9 mouse cellular contexts compared by ENCODE assay signal in the genomic region with DNA sequence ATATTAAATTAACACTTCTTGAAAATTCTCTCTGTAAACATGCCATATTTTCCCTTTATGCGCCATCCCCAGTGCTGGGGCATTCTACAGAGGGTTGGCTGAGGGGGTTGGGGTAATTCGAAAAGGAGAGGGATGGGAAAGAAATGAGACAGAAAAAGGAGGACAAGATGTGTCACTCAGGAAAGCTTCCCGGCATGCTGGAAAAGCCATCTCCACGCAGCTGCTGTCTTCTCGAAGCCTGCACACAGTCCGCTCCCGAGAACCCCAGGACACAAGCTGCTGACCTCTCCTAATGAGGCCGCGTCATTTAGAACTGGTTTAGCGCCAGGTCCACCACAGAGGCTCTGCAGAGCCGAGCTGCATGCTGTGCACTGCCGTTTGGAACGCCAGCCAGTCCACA.
DNase-seq lines count a peak whose midpoint lies in the region; ATAC-seq and TF ChIP-seq lines count a peak whose summit lies in the region.
"Had no signal": no experiment of that assay in that cellular context is flagged by ENCODE, and none has a peak within 500 bp of the region (broad histone marks: within the 10 kb centered on the region; RNA-seq: fewer than 3 reads in every experiment).

No protein-coding gene starts in this region.

- no peak for TF ChIP-seq POLR2A in olfactory bulb, adult 2 months (IDR thresholded peaks at IDR 0.05; ENCODE audit: insufficient read depth, low read depth, low read length)

- DNase-seq in frontal cortex, postnatal 25 days (ENCODE audit: low spot score in 2 of 2) = no peak
- peak; percentile 11 for DNase-seq in lung, postnatal 14 days
- DNase-seq in lung, adult 18-20 months = no peak
- no peak for DNase-seq in urinary bladder, postnatal 4 days (ENCODE audit: low spot score in 2 of 2)
- no peak for DNase-seq in adrenal gland, postnatal 36 days
- DNase-seq: gastrocnemius, postnatal 10 days had no signal

- no peaks in the 10 kb centered on the region for H3K27me3 ChIP-seq in hindbrain, embryonic 12.5 days

- no peak for TF ChIP-seq CTCF in olfactory bulb, adult 2 months (IDR thresholded peaks at IDR 0.05; ENCODE audit: insufficient read depth, low read depth, low read length)

- H3K36me3 ChIP-seq in hindbrain, embryonic 12.5 days = peaks cover 9% of the 10 kb centered on the region

- H3K9ac ChIP-seq in hindbrain, embryonic 12.5 days = no peak overlapping the region

- no peak overlapping the region for H3K4me2 ChIP-seq in hindbrain, embryonic 12.5 days (replicated peaks)

- 40% methylated on average over 13 of the region's 13 CpGs for WGBS in hindbrain, embryonic 12.5 days
- 36% methylated on average over 13 of the region's 13 CpGs for WGBS in olfactory bulb, adult 2 months

- peaks cover 44% of the 10 kb centered on the region for H3K4me1 ChIP-seq in hindbrain, embryonic 12.5 days
- H3K4me1 ChIP-seq in olfactory bulb, adult 2 months (ENCODE audit: control insufficient read depth, insufficient read depth, low read length) = peaks cover 22% of the 10 kb centered on the region

- H3K9me3 ChIP-seq in hindbrain, embryonic 12.5 days (replicated peaks) = no peaks in the 10 kb centered on the region

- peak overlapping the region; percentile 85 for H3K27ac ChIP-seq in hindbrain, embryonic 12.5 days
- H3K27ac ChIP-seq in olfactory bulb, adult 2 months (ENCODE audit: insufficient read depth, low read depth, low read length) = peak overlapping the region; percentile 60; the same call in 1 of the 2 replicates

- H3K4me3 ChIP-seq in hindbrain, embryonic 12.5 days = no peak overlapping the region
- H3K4me3 ChIP-seq in olfactory bulb, adult 2 months (ENCODE audit: insufficient read depth, low read depth, low read length) = no peak overlapping the region

- peak; percentile 42; the same call in 1 of the 2 replicates for ATAC-seq in frontal cortex, adult (ENCODE audit: low TSS enrichment)
- peak; percentile 27 for ATAC-seq in hindbrain, embryonic 12.5 days (ENCODE audit: low FRiP score)
